Mouse (Mus musculus) forebrain, embryonic 15.5 days (tissue): Measurements from ENCODE around the gene Glis2. TPM values are rescaled to one million over a fixed set of nuclear protein-coding genes. Genes with fewer than 3 reads are reported as not detected.

Experiments
- ATAC-seq: fragments of 200-750 bp; cut with Nextera tagmentation; replicated peaks from 2 replicates; pipeline ENCODE4 v1.8.0; 2017; ENCODE audit warnings: mild to moderate bottlenecking, moderate TSS enrichment, moderate library complexity
- H3K27ac ChIP-seq: fragments of 300-500 bp; sonication (generic); replicated peaks from 2 replicates; pipeline ENCODE4 v1.5.1; 2015; ENCODE audit warnings: mild to moderate bottlenecking, inconsistent platforms
- H3K27me3 ChIP-seq: fragments of 300-500 bp; sonication (generic); 2 replicates; pipeline ENCODE4 v1.6.1; 2015; ENCODE audit warnings: inconsistent platforms
- H3K36me3 ChIP-seq: fragments of 300-500 bp; sonication (generic); 2 replicates; pipeline ENCODE4 v1.6.1; 2015; ENCODE audit warnings: mild to moderate bottlenecking, inconsistent platforms
- H3K4me1 ChIP-seq: fragments of 300-500 bp; sonication (generic); 2 replicates; pipeline ENCODE4 v1.6.1; 2015; ENCODE audit warnings: inconsistent platforms
- H3K4me2 ChIP-seq: fragments of 300-500 bp; sonication (generic); replicated peaks from 2 replicates; pipeline ENCODE4 v1.6.1; 2015; ENCODE audit warnings: mild to moderate bottlenecking, inconsistent platforms
- H3K4me3 ChIP-seq: fragments of 300-500 bp; sonication (generic); 2 replicates; pipeline ENCODE4 v1.5.1; 2015; ENCODE audit warnings: mild to moderate bottlenecking, inconsistent platforms
- H3K9ac ChIP-seq: fragments of 300-500 bp; sonication (generic); replicated peaks from 2 replicates; pipeline ENCODE4 v1.6.1; 2015; ENCODE audit warnings: mild to moderate bottlenecking, inconsistent platforms
- H3K9me3 ChIP-seq: fragments of 300-500 bp; sonication (generic); 2 replicates; pipeline ENCODE4 v1.6.1; 2016; ENCODE audit warnings: inconsistent platforms
- WGBS: fragments of 180-500 bp; shearing (Covaris S2); methylation state at CpG from one replicate; pipeline ENCODE4 v1.1.7; 2015; ENCODE audit warnings: mixed read lengths; 5-methylcytosine and 5-hydroxymethylcytosine counted together
- polyA plus RNA-seq: library from polyadenylated mRNA; unstranded; fragments of >200 nt; fragmentation: Nextera tagmentation; extraction: Ambion mirVana; gene quantifications from 2 replicates; pipeline ENCODE4 v1.2.1, GENCODE M21; 2015

Gene Glis2
- polyA plus RNA-seq, 1 experiment from 2014 or later, result 14.6 TPM

DNA sequence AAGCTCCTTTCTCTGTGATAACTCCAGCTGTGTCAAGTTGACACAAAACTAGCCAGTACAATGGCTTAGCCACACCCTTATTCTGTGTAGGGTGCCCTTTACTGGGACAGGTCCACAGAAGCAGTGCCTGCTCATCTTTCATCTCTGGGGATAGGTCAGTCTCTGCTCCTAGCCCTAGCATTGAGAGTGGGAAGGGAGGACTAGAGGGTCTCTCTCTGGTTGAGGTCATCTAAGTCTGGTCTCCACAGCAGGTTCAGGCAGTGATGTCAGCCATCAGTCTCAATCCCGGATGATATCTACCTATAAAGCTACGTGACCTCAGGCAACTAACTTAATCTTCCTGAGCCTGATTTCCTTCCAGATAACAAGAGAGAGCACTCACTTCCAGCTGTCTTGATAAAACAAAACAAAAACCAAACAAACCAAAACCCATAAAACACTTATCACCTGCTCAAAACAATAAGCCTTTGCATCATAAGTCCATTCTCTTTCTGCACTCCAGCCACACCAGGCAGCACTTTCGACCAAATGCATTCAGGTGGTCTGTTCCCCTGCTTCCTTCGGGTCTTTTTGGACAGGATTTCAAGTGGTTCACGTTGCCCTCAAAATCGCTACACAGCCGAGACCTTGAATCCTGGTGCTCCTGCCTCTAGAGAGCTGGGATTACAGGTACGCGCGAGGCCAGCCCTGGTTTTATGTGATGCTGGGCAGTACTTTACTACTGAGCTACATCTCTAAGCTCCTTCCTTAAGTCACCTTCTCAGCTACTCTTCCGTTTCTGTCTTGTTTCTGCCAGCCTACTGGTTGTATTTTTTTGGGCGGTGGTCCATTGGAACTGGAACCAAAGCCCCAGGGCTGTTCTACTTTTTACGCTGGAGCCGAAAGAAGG, 8.6 kb upstream of the Glis2 start:
- no peaks in the 10 kb centered on the region for H3K27me3 ChIP-seq
- no peaks in the 10 kb centered on the region for H3K36me3 ChIP-seq
- no peaks in the 10 kb centered on the region for H3K9me3 ChIP-seq
- peak overlapping the region; percentile 58 for H3K9ac ChIP-seq
- peak overlapping the region; percentile 54 for H3K4me2 ChIP-seq
- H3K4me3 ChIP-seq, result peak overlapping the region; percentile 56
- WGBS, result 12% methylated on average over 14 of the region's 14 CpGs
- ATAC-seq, result peak; percentile 56
- peak overlapping the region; percentile 79 for H3K27ac ChIP-seq
- peaks cover 15% of the 10 kb centered on the region for H3K4me1 ChIP-seq

GRCm38 (mm10) chr16:4586531-4587123, 7.9 kb upstream of the Glis2 start:
- Histone ChIP-seq H3K4me2 (peak overlapping the region; percentile 54), H3K27ac (peak overlapping the region; percentile 79), H3K36me3 (no peaks in the 10 kb centered on the region), H3K4me1 (peaks cover 15% of the 10 kb centered on the region), H3K4me3 (peak overlapping the region; percentile 56), H3K27me3 (no peaks in the 10 kb centered on the region), H3K9me3 (no peaks in the 10 kb centered on the region), H3K9ac (peak overlapping the region; percentile 58)
- peak; percentile 95 for ATAC-seq
- under 1% methylated on average over 43 of the region's 43 CpGs for WGBS

DNA sequence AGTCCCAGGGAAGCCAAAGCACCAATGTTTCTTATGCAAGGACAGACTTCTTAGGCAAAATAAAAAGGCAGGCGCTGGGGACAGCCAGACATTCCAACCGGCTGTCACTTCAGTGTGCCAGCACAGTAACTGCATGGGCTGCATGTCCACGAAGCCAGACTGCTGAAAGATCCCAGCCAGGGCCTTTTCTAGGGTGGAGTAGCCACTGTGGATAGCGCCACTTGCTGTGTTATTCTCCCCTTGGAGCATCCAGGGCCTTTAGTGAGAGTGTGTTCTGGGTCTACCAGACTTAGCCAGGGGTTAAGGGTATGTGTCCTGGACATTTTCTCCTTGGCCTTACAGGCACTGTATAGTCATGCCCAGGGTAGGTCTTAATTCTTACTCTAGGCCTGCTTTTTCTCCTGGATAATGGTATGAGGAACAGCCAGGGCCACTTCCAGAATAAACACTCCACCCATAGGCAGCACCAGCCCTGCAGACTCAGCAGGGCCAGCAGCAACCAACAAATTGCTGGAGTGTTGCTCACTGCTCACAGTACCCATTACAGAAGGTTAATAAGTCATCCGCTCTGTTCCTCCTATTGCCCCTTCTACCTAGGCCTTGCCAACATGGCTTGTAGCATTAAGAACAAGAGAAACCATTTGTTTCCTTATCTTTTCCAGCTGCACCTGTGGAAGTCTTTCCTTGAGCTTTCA, 6.8 kb upstream of the Glis2 start:
- no peak for ATAC-seq
- Histone ChIP-seq H3K27ac (peak overlapping the region; percentile 79), H3K4me2 (peak overlapping the region; percentile 54; the same call in 1 of the 2 replicates), H3K36me3 (no peaks in the 10 kb centered on the region), H3K9me3 (no peaks in the 10 kb centered on the region), H3K27me3 (no peaks in the 10 kb centered on the region), H3K4me1 (peaks cover 19% of the 10 kb centered on the region), H3K9ac (no peak overlapping the region), H3K4me3 (0 out of 2 replicates have a peak overlapping the region, but pooled peaks have one; percentile 56)
- WGBS, result 44% methylated on average over 5 of the region's 5 CpGs

GRCm38 (mm10) chr16:4590236-4590635, 4.3 kb upstream of the Glis2 start:
- no peaks in the 10 kb centered on the region for H3K36me3 ChIP-seq
- no peak overlapping the region for H3K9ac ChIP-seq
- 97% methylated on average over 9 of the region's 9 CpGs for WGBS
- no peak overlapping the region for H3K27ac ChIP-seq
- no peaks in the 10 kb centered on the region for H3K27me3 ChIP-seq
- no peak for ATAC-seq
- H3K4me1 ChIP-seq, result peaks cover 34% of the 10 kb centered on the region
- H3K4me2 ChIP-seq, result no peak overlapping the region
- H3K4me3 ChIP-seq, result no peak overlapping the region
- H3K9me3 ChIP-seq, result no peaks in the 10 kb centered on the region

DNA sequence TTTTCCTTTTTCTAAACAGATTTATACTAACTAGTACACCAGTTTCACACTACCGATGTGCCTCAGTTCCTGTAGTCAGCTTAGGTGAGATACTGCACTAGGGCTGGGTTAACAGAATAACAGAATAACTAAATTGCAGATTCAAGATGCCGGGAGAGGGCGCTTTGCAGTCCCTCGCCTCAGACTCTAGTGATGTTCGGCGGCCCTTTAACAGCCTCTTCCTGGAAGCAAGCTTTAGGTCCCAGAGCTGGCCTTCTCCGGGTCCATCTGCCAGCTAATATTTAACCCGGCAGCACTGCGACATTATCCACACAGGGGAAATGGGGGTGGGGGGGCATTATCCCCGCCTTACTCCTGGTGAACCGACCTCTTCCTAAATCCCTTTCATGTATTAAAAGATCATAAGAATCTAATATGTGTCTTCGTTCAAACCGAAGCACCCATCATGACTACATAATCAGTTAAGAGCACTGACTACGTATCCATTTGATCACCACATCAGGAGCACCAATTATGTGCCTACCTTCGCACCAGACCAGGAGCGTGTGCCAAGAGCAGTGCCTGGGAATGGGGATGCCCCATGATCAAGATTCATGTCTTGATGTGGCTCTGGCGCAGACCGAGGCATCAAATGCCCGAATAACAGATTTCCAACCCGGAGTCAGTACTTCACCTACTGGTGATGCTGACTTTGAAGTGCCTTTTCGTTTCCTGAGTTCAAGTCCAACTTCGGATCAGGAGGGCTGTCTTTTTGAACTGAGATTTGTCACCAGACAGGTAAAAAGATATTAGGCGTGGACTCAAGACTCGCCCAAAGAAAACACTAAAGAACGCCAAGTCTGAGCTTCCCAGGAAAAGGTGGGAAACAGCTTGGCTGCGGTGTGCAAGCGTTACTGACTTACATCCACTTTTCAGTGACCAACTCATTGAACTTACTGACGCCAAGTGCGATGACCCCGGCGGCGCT, 1.3 kb upstream of the Glis2 start:
- Histone ChIP-seq H3K27me3 (no peaks in the 10 kb centered on the region), H3K36me3 (no peaks in the 10 kb centered on the region), H3K9me3 (no peaks in the 10 kb centered on the region), H3K9ac (peak overlapping the region; percentile 85), H3K27ac (peak overlapping the region; percentile 89), H3K4me2 (peak overlapping the region; percentile 63), H3K4me1 (peaks cover 48% of the 10 kb centered on the region), H3K4me3 (peak overlapping the region; percentile 60)
- no peak for ATAC-seq
- 11% methylated on average over 32 of the region's 32 CpGs for WGBS

GRCm38 (mm10) chr16:4594814-4595526, 457 bp downstream of the Glis2 start:
- Histone ChIP-seq H3K27ac (peak overlapping the region; percentile 89), H3K4me1 (peaks cover 63% of the 10 kb centered on the region), H3K36me3 (no peaks in the 10 kb centered on the region), H3K9me3 (no peaks in the 10 kb centered on the region), H3K27me3 (no peaks in the 10 kb centered on the region), H3K4me2 (peak overlapping the region; percentile 63), H3K9ac (peak overlapping the region; percentile 85), H3K4me3 (peak overlapping the region; percentile 60)
- WGBS, result under 1% methylated on average over 19 of the region's 52 CpGs
- ATAC-seq, result peak; percentile 62

- H3K27me3 ChIP-seq, result no peaks in the 10 kb centered on the region
- peaks cover 63% of the 10 kb centered on the region for H3K4me1 ChIP-seq
- WGBS, result 2% methylated on average over 5 of the region's 5 CpGs
- H3K9me3 ChIP-seq, result no peaks in the 10 kb centered on the region
- peak; percentile 11; the same call in 1 of the 2 replicates for ATAC-seq
- H3K27ac ChIP-seq, result peak overlapping the region; percentile 89
- peak overlapping the region; percentile 85 for H3K9ac ChIP-seq
- H3K36me3 ChIP-seq, result no peaks in the 10 kb centered on the region
- peak overlapping the region; percentile 60 for H3K4me3 ChIP-seq
- peak overlapping the region; percentile 63 for H3K4me2 ChIP-seq
Measured at GRCm38 (mm10) chr16:4595527-4595963, 1.0 kb downstream of the Glis2 start.

DNA sequence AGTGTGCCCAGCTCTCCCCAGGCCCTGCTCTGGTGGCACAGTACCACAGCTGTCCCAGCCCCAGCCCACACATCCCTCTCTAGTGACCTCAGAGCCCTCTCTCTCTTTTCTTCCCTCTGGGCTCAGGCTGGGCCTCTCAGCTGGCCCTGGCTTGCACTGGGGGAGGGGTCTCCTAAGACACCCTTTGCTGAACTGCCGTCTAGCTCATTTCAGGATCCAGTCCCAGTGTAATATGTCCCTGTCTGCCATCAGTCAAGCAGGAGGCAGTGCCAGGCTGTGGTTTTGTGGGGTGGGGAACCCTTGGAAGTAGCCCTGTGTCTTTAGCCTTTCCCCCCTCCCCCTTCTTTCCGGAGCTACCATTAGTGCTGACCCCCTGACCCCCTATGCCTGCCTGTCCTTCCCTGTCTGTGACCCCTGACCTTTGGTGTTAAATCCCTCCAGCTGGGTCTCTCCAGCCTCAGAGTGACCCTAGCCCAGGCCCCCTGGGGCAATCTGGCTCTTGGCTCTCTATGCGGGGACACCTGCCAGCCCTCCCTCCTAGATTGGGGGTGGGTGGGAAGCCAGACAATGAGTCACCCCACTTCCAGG, 1.7 kb downstream of the Glis2 start:
- peaks cover 63% of the 10 kb centered on the region for H3K4me1 ChIP-seq
- 15% methylated on average over 3 of the region's 3 CpGs for WGBS
- peak; percentile 9; the same call in 1 of the 2 replicates for ATAC-seq

GRCm38 (mm10) chr16:4596836-4597235, 2.3 kb downstream of the Glis2 start:
- H3K27me3 ChIP-seq, result no peaks in the 10 kb centered on the region
- ATAC-seq, result no peak
- no peak overlapping the region for H3K9ac ChIP-seq
- H3K4me3 ChIP-seq, result peak overlapping the region; percentile 60; the same call in 1 of the 2 replicates
- H3K4me2 ChIP-seq, result peak overlapping the region; percentile 63
- peaks cover 63% of the 10 kb centered on the region for H3K4me1 ChIP-seq
- peak overlapping the region; percentile 89; the same call in 1 of the 2 replicates for H3K27ac ChIP-seq
- no peaks in the 10 kb centered on the region for H3K36me3 ChIP-seq
- H3K9me3 ChIP-seq, result no peaks in the 10 kb centered on the region
- WGBS, result 25% methylated on average over 2 of the region's 2 CpGs

More for the DNA sequence above, 1.7 kb downstream of the Glis2 start:
- Histone ChIP-seq H3K4me2 (peak overlapping the region; percentile 63), H3K4me3 (peak overlapping the region; percentile 60), H3K27ac (peak overlapping the region; percentile 89), H3K27me3 (no peaks in the 10 kb centered on the region), H3K9ac (peak overlapping the region; percentile 85), H3K36me3 (no peaks in the 10 kb centered on the region), H3K9me3 (no peaks in the 10 kb centered on the region)

- Histone ChIP-seq H3K27me3 (no peaks in the 10 kb centered on the region), H3K27ac (no peak overlapping the region; the same call in 1 of the 2 replicates), H3K36me3 (no peaks in the 10 kb centered on the region), H3K9ac (no peak overlapping the region), H3K9me3 (no peaks in the 10 kb centered on the region), H3K4me3 (no peak overlapping the region), H3K4me1 (peaks cover 66% of the 10 kb centered on the region), H3K4me2 (peak overlapping the region; percentile 63)
- no peak for ATAC-seq
- WGBS, result 63% methylated on average over 7 of the region's 7 CpGs
Measured at GRCm38 (mm10) chr16:4597296-4597695, 2.8 kb downstream of the Glis2 start.
